Mouse (Mus musculus) CH12.LX (cell line): ENCODE results near the gene Cdhr1.

Experiments
- CTCF ChIP-seq, 2 experiments: IDR thresholded peaks in 1 of 2; conservative IDR thresholded peaks in 1 of 2; 2 replicates each; pipeline ENCODE4 v1.5.1; 2011 to 2012; ENCODE audit warnings: low read depth in 2 of 2, low read length in 2 of 2, improper control_type of control experiment in 1 of 2, inconsistent platforms in 1 of 2, mild to moderate bottlenecking in 1 of 2, moderate library complexity in 1 of 2
- EP300 ChIP-seq: IDR thresholded peaks from 2 replicates; pipeline ENCODE4 v1.6.1; 2011; ENCODE audit warnings: low read length, improper control_type of control experiment
- ETS1 ChIP-seq: conservative IDR thresholded peaks from 2 replicates; pipeline ENCODE4 v1.6.1; 2012; ENCODE audit warnings: low read depth, mild to moderate bottlenecking, inconsistent platforms, low read length, improper control_type of control experiment, moderate library complexity
- GABPA ChIP-seq: IDR thresholded peaks from 2 replicates; pipeline ENCODE4 v1.6.1; 2012; ENCODE audit warnings: low read depth, low read length, improper control_type of control experiment, inconsistent platforms; ENCODE audit not compliant: insufficient replicate concordance
- JUND ChIP-seq: conservative IDR thresholded peaks from 2 replicates; pipeline ENCODE4 v1.6.1; 2011; ENCODE audit warnings: low read depth, low read length, improper control_type of control experiment
- MAX ChIP-seq: IDR thresholded peaks from 2 replicates; pipeline ENCODE4 v1.6.1; 2011; ENCODE audit warnings: low read length, improper control_type of control experiment
- MEF2A ChIP-seq: IDR thresholded peaks from 2 replicates; pipeline ENCODE4 v1.6.1; 2014; ENCODE audit warnings: low read depth, mild to moderate bottlenecking, inconsistent platforms, low read length, improper control_type of control experiment, borderline replicate concordance
- POLR2A ChIP-seq: IDR thresholded peaks from 2 replicates; pipeline ENCODE4 v1.6.1; 2011; ENCODE audit warnings: low read depth, mild to moderate bottlenecking, improper control_type of control experiment, low read length
- RCOR1 ChIP-seq: conservative IDR thresholded peaks from 2 replicates; pipeline ENCODE4 v1.6.1; 2012; ENCODE audit warnings: low read depth, mild to moderate bottlenecking, inconsistent platforms, low read length, improper control_type of control experiment
- SMC3 ChIP-seq: IDR thresholded peaks from 2 replicates; pipeline ENCODE4 v1.6.1; 2011; ENCODE audit warnings: low read depth, low read length, improper control_type of control experiment

GRCm38 (mm10) chr14:37102484-37102883 is 4.3 kb upstream of the Cdhr1 start:
- TF ChIP-seq EP300 = no peak
- TF ChIP-seq CTCF (conservative IDR thresholded peaks at IDR 0.05 in 1 of 2, IDR thresholded peaks at IDR 0.05 in 1 of 2; ENCODE audit: low read depth in 2 of 2, low read length in 2 of 2) = no peak
- no peak for TF ChIP-seq MAX
- no peak for TF ChIP-seq MEF2A
- no peak for TF ChIP-seq SMC3
- TF ChIP-seq GABPA = no peak
- no peak for TF ChIP-seq RCOR1
- no peak for TF ChIP-seq POLR2A
- TF ChIP-seq ETS1 = no peak
- no peak for TF ChIP-seq JUND
